In the genomic region with DNA sequence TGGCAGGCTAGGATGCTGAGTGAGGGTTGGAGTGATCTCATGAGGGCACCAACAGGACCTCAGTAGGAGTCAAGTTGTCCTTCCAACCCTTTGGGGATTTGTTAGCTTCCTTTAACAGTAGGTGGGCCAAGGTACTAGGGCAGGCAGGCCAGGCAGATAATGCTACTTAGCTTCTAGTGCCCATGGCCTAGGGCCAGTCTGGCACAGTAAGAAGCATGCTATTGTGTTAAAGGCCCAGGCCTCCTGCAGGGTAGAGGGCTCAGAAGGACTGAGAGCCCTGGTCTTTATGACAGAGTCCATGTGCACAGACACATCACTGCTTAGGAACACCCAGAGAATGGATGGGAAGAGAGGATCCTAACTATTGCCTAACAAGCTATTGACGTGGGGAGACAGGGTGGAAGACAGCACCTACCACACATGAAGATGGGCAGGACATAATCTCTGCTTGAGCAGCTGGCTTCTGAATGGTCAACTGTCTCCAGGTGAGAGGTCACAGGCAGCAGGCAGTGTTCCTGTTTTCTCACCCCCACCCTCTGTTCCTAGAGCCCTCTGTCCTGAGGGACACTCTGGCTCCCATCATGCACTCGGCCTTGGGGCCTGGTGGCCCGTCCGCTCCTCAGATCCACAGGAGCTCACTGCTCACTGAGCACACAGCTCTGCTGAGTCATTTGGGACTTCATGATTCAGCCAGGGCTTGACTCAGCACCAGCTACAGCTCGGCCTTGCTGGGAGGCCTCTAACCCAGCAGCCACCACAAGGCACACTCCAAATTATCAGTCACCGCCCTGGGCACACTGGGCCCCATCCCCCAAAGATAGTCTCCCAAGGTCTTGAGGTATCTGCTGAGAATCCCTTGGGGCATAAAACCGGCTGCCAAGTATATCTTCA, we compare ENCODE assay signal across 8 mouse cellular contexts.
DNase-seq lines count a peak whose midpoint lies in the region; ATAC-seq lines count a peak whose summit lies in the region.

No protein-coding gene starts in this region.

- H3K4me3 ChIP-seq in liver, embryonic 16.5 days (ENCODE audit: low read depth, low read length) = peak overlapping the region; percentile 51

- 0 out of 2 replicates have a peak, but pooled peaks have one; percentile 23 for ATAC-seq in granulocyte monocyte progenitor cell, adult 5-6 weeks (replicated peaks; ENCODE audit: poor library complexity, severe bottlenecking)
- ATAC-seq in liver, embryonic 16.5 days (ENCODE audit: low read depth) = peak; percentile 86

- H3K27ac ChIP-seq in liver, embryonic 16.5 days (ENCODE audit: low read length) = peak overlapping the region; percentile 97

- 18% methylated on average over 7 of the region's 7 CpGs for WGBS in liver, embryonic 16.5 days (ENCODE audit: insufficient replicate concordance)

- no peaks in the 10 kb centered on the region for H3K27me3 ChIP-seq in liver, embryonic 16.5 days (ENCODE audit: control insufficient read depth, insufficient read depth, low read depth, low read length)

- H3K9me3 ChIP-seq in liver, embryonic 16.5 days (replicated peaks; ENCODE audit: control insufficient read depth, low read length) = no peaks in the 10 kb centered on the region

- H3K9ac ChIP-seq in liver, embryonic 16.5 days (ENCODE audit: low read depth, low read length) = peak overlapping the region; percentile 72

- H3K4me2 ChIP-seq in liver, embryonic 16.5 days (ENCODE audit: low read depth, low read length) = peak overlapping the region; percentile 67

- DNase-seq in heart, adult 9 months (ENCODE audit: low spot score in 2 of 2) = peak; percentile 56 to 58
- DNase-seq in heart, postnatal 4 days = no peak
- peak; percentile 71 for DNase-seq in Muller cell, postnatal 12 days (ENCODE audit: inconsistent ontology term)
- DNase-seq in thymus, adult 18-20 months = no peak
- DNase-seq in testis, postnatal 10 days (ENCODE audit: low spot score) = no peak
- no peak for DNase-seq in cerebellum, postnatal 14 days

- peaks cover 89% of the 10 kb centered on the region for H3K4me1 ChIP-seq in liver, embryonic 16.5 days (ENCODE audit: control insufficient read depth, low read depth, low read length)

- no peaks in the 10 kb centered on the region for H3K36me3 ChIP-seq in liver, embryonic 16.5 days (ENCODE audit: control insufficient read depth, insufficient read depth)

Comparison
In these comparisons a context has a peak if more than half of its experiments do, and no peak if none do; other contexts are left out.
1. DNase-seq: peak in heart, adult 9 months (2 of 2) and Muller cell, postnatal 12 days (single experiment); none in heart, postnatal 4 days (single experiment), thymus, adult 18-20 months (0 of 2), testis, postnatal 10 days (single experiment) and cerebellum, postnatal 14 days (0 of 2).